Mouse (Mus musculus) left cerebral cortex, adult 8-10 months (tissue): ENCODE measurements around the gene Tpte. TPM values are rescaled to one million over a fixed set of nuclear protein-coding genes. Genes with fewer than 3 reads are reported as not detected.
A peak's percentile ranks its signal among the peaks of the same experiment; 100 is the strongest.

Experiments used
- DNase-seq, 2 experiments: peaks; one replicate each; pipeline ENCODE4 v3.0.0; 2022; ENCODE audit warnings: low spot score in 2 of 2
- total RNA-seq, 4 experiments: library from RNA; stranded (reverse); gene quantifications; 2 replicates each; pipeline ENCODE4 v1.2.4; 2022

The Tpte gene
- total RNA-seq, 4 experiments from 2014 or later: not detected

GRCm38 (mm10) chr8:22376903-22377302 is 93.7 kb downstream of the Tpte start:
- DNase-seq: no peak

- peak in 1 of 2 experiments; percentile 26 for DNase-seq
These were observed 97.7 kb downstream of the Tpte start for GRCm38 (mm10) chr8:22380934-22381333.

DNA sequence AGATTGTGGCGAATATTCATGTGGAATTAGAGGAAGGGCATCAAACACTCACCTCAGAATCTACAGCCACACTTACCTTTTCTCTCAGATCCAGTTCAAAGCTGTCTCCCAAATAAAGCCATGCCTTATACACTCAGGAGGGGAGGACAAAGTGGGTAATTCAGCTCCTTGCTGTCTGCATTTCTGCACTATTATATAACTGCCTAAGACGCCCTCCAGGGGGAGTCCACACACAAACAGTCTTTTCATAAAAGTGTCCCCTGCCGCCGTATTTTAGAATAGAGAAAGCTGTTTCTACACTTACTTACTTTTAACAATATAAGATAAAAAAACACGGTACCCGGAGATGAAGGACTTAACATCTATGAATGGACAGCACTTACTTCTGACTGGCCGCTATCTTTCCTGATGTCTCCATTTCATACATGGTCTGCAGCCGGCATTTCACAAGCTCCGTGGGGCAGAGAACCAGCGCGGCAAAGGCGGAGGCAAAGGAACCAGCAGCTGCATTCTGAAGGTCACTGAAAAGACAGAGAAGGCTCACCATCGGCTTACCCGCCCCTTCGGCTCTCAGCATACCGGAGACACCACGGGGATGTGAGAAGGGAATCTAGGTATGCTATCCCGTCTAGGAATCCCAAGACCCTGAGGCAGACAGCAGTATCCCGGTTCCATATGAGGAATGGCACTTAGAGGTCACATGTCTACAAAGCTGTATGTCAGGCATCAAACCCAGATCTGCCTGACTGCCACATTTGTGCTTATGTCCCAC is 99.8 kb downstream of the Tpte start:
- no peak for DNase-seq

DNA sequence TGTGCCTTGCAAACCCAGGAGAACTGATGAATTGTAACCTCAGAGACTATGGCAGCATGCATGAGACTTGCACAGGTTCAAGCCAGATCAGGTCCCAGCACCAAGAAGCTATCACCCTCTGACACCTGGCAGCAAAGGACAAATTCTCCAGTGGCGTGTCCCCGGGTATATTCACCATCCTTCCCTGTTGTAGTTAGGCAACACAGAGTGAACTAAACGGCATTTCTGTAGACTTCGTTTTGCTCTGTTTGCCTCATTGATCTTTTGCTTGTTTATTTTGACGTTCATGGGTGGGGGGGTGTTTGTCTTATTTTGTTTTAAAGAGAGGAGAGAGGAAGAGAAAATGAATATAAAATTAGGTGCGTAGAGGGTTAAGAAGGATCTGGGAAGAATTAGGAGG is 101.9 kb downstream of the Tpte start:
- no peak for DNase-seq

GRCm38 (mm10) chr8:22389874-22390273 is 106.6 kb downstream of the Tpte start:
- DNase-seq: no peak

DNA sequence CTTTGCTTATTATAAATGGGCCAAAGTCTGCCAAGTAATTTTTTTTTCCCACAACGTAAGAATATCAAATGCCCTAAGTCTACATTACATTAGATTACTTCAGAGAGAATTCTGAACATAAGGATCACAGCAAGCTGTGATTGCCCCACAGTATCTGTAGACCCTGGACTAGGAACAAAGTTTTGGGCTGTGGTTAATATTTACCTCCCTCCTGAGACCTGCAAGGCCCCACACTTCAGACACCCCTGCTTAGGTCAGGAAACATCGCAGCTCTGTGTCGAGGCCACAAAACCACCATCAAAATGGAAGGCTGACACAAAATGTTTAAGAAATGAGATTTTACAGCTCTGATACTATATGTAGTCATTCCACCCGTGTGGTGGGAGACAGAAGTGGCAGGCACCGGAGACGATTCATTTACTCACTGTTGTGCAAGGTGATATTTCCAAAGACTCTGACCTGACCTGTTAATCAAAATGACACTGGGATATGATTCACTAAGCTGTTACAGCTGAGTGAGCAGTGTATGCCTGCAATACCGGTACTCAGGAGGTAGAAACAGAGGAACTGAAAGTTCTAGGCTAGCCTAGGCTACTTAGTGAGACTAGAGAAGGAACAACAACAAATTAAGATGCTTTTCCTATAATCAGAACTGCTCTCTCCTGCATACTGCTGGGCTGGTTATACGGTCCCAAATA is 107.7 kb downstream of the Tpte start:
- no peak for DNase-seq

DNA sequence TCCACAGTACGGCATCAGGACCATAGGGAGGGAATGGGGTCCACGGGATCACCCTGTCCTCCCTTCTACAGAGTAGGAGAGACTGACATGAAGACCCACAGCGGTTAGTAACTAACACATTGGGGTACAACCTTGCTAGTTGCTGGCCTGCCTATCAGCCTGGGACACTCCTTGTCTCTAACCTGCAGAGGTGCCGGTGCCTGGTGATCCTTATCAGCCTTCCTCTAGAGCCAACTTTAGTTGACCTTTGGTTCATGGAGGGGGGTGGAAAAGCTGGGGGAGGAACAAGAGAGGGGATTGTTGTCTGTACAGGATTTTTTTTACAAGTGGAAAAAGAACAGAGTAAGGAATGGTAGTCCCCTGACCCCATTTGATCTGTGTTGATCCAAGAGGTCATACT is 111.2 kb downstream of the Tpte start:
- DNase-seq: no peak

DNA sequence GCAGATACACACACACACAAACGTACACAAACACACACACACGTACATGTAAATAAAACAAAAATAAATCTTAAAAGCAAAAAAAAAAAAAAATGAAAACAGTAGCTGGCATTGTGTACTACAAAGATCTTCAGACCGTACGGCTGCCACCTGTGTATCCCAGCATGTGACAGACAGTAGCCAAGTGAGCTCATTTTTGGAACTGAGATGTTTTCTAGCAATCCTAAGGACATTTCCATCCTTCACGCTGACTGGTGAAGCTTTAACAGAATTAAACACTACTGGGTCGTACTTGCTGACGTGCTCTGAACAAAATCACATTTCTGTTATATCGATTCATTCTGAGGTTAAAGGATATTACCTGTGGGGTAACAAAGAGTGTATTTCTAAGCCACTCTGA is 112.0 kb downstream of the Tpte start:
- DNase-seq: no peak

- no peak for DNase-seq
These were observed 114.5 kb downstream of the Tpte start for GRCm38 (mm10) chr8:22397811-22398141.

DNA sequence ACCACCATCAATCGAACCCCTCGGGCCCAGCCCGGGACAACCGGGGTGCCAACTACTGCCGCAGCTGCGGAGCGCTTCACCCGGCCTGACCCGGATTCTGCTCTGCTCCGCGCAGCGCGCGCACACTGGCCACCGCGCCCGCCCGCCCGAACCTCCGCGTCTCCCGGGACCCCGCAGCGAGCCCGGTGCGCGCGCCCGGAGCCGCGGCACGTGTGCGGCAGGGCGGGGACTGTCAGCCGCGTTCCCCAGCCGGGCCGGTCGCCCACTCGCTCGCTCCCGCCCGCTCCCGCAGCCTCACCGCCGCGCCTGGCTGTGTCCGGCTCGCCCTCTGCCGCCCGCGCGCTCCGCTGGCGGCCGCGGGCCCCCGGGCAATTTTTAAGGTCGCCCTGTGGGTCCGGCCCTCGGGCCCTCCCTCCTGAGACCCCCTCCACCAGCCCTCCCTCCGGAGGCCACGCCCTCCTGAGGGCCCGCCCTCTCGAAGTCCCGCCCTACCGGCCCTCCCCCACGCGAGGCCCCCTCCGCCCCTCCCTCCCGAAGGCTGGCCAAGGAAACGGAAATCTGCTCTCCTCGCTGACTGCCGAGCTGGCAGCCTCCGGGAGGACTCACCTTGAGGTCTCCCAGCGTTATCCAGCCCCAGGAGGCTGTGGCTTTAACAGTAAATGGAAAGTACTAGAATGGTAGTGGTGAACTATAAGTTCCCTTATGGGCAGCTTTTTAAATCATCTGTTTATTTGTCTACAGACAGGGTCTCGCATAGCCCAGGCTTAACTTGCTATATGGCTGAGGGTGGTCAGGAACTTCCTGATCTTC is 115.1 kb downstream of the Tpte start, which contains the start of gene Slc25a15:
Gene Slc25a15 (minus strand): TSS at position 456 of the 810 bp plus-strand sequence.
- DNase-seq: peak; percentile 75 to 77

DNA sequence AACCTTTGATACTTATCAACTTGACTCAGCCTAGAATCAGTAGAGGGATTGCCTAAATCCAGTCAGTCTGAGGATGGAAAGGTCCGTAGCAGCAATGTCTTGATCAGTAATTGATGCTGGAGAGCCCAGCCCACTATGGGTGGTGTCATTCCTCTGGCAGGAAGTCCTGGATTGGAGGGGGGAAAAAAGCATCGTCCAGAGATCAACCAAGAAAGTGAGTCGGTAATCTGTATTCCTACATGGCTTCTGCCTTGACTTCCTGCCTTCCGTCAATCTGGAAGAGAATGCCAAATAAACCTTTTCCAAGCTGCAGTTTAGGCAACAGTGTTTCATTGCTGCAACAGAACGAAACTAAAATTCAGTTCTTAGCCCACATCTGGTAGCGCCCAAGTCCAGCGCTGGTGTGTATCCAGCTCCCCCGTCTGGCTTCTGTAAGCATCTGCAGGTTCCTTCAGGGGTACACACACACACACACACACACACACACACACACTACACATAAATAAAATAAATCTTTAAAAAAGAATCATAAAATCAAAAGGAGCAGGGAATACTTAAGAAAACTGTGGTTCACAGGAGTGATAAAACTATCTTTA is 116.1 kb downstream of the Tpte start:
- DNase-seq: no peak

DNA sequence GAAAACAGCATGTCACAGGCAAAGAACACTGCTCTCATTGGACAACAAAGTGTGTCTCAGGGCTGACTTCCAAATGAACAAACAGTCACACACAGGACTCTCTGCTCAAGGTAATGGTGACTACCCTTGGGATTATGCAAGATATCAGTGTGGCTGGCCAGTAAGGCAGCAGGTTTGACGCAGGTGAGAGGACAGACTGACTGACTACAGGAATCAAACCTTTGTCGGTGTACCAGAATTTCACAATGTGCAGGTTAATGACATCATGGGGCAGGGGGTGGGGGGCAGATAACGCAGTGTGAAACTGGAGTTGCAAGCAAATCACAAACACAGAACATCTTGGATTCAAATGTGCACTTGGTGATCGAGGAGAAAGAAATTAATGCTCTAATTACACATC is 117.4 kb downstream of the Tpte start:
- DNase-seq: no peak

- no peak for DNase-seq
These were observed 120.0 kb downstream of the Tpte start for GRCm38 (mm10) chr8:22403235-22403634.

- DNase-seq: no peak
These were observed 122.5 kb downstream of the Tpte start for GRCm38 (mm10) chr8:22405733-22406132.

DNA sequence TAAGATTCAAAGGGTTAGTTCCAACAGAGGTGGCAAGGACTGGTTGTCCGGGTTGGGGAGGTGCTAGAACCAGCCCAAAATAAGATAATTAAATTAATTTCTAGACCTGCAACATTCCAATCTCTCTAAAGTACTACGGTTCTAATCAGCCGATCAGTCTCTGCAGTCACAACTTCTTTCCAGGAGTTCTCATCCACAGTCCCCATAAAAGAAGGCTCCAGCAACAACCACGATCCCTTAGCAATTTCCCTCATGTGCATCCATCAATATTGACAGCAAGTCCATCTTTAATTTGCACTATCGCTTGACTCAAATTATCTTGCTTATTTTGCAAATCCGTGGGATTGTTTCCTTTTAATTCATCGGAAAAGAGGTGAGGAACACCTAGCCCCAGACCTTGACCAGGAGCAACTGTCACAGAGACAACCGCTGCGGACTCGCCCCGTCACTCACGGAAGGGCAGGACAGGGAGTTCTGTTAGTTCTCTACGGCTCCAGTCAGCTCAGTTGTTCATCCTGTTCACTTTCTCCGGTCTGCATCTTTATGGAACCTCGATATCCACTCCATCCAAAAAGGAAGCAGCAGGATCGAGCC is 127.5 kb downstream of the Tpte start:
- no peak for DNase-seq

DNA sequence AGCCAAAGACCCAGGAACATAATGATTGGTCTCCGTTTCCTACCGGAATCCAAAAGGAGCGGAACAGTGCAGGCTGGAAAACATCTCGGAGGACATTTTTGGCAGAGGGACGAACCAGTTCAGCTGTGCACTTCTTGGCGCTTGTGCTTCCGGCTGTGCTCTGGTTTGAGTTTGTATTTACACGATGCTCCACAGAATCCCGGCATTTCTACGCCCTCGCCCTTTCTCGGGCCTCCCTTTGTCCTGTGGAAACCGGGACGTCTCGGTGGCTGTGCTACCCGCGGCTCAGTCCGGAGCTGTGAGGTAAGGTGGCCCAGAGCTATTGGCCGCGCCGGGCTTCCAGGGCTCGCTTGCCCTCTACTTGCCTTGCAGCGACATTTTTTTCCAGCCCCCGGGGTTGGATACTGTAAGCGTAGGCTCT is 128.1 kb downstream of the Tpte start, which contains the start of gene Mrps31:
Gene Mrps31 (plus strand): TSS at position 80 of the 421 bp plus-strand sequence.
- DNase-seq: peak; percentile 77 to 83

GRCm38 (mm10) chr8:22411971-22412370 is 128.7 kb downstream of the Tpte start:
- no peak for DNase-seq
